Mouse (Mus musculus): ENCODE results near the gene Gucy1b1. TPM values are rescaled to one million over a fixed set of nuclear protein-coding genes. Genes with fewer than 3 reads are reported as not detected.
A peak's percentile ranks its signal among the peaks of the same experiment; 100 is the strongest.

Gene Gucy1b1
- polyA plus RNA-seq, 1 experiment, result not detected

GRCm38 (mm10) chr3:82061402-82062180, 12.9 kb downstream of the Gucy1b1 start:
- Histone ChIP-seq H3K4me2 (ENCODE audit: low read depth) (peak overlapping the region; percentile 49), H3K36me3 (ENCODE audit: control insufficient read depth, insufficient read depth) (no peaks in the 10 kb centered on the region), H3K79me2 (ENCODE audit: control insufficient read depth, insufficient read depth) (no peaks in the 10 kb centered on the region), H3ac (ENCODE audit: control insufficient read depth, insufficient read length) (no peak overlapping the region), H3K27me3 (ENCODE audit: control insufficient read depth, insufficient read depth, insufficient read length) (no peaks in the 10 kb centered on the region), H3K4me3 (no peak overlapping the region)
- TF ChIP-seq MYOD1 (IDR thresholded peaks at IDR 0.05; ENCODE audit: control insufficient read depth in 1 of 3, insufficient read length in 2 of 3, low read depth in 2 of 3), result no peak
- no peak for TF ChIP-seq TCF3 (IDR thresholded peaks at IDR 0.05; ENCODE audit: insufficient read length, low read depth)
- no peak for TF ChIP-seq E2F4 (IDR thresholded peaks at IDR 0.05; ENCODE audit: insufficient read depth)
- no peak for TF ChIP-seq USF1 (IDR thresholded peaks at IDR 0.05; ENCODE audit: low read depth)
- TF ChIP-seq POLR2A (IDR thresholded peaks at IDR 0.05; ENCODE audit: insufficient read length, low read depth), result no peak
- TF ChIP-seq MAX (IDR thresholded peaks at IDR 0.05; ENCODE audit: low read depth), result no peak
- no peak for TF ChIP-seq REST (IDR thresholded peaks at IDR 0.05; ENCODE audit: insufficient read depth, insufficient read length)
- no peak for TF ChIP-seq POLR2AphosphoS2 (IDR thresholded peaks at IDR 0.05; ENCODE audit: insufficient read length, low read depth)
- TF ChIP-seq MYOG (IDR thresholded peaks at IDR 0.05; ENCODE audit: control insufficient read depth in 1 of 3, insufficient read depth in 1 of 3, insufficient read length in 2 of 3, low read depth in 2 of 3), result no peak
- TF ChIP-seq TCF12 (IDR thresholded peaks at IDR 0.05; ENCODE audit: insufficient read depth, poor library complexity, severe bottlenecking), result no peak

GRCm38 (mm10) chr3:82057201-82057600, 17.3 kb downstream of the Gucy1b1 start:
- no peak for TF ChIP-seq TCF3 (IDR thresholded peaks at IDR 0.05; ENCODE audit: insufficient read length, low read depth)
- Histone ChIP-seq H3ac (ENCODE audit: control insufficient read depth, insufficient read length) (no peak overlapping the region), H3K4me3 (no peak overlapping the region), H3K4me2 (ENCODE audit: low read depth) (no peak overlapping the region), H3K36me3 (ENCODE audit: control insufficient read depth, insufficient read depth) (no peaks in the 10 kb centered on the region), H3K79me2 (ENCODE audit: control insufficient read depth, insufficient read depth) (no peaks in the 10 kb centered on the region), H3K27me3 (ENCODE audit: control insufficient read depth, insufficient read depth, insufficient read length) (no peaks in the 10 kb centered on the region)

- Histone ChIP-seq H3ac (ENCODE audit: control insufficient read depth, insufficient read length) (no peak overlapping the region), H3K4me2 (ENCODE audit: low read depth) (no peak overlapping the region), H3K79me2 (ENCODE audit: control insufficient read depth, insufficient read depth) (no peaks in the 10 kb centered on the region), H3K4me3 (no peak overlapping the region), H3K36me3 (ENCODE audit: control insufficient read depth, insufficient read depth) (no peaks in the 10 kb centered on the region), H3K27me3 (ENCODE audit: control insufficient read depth, insufficient read depth, insufficient read length) (no peaks in the 10 kb centered on the region)
- TF ChIP-seq E2F4 (IDR thresholded peaks at IDR 0.05; ENCODE audit: insufficient read depth) (no peak), TCF12 (IDR thresholded peaks at IDR 0.05; ENCODE audit: insufficient read depth, poor library complexity, severe bottlenecking) (no peak)
Measured at GRCm38 (mm10) chr3:82054283-82054974, 20.1 kb downstream of the Gucy1b1 start.

GRCm38 (mm10) chr3:82052029-82052428, 22.5 kb downstream of the Gucy1b1 start:
- no peaks in the 10 kb centered on the region for H3K79me2 ChIP-seq (ENCODE audit: control insufficient read depth, insufficient read depth)
- H3K4me2 ChIP-seq (ENCODE audit: low read depth), result no peak overlapping the region
- H3ac ChIP-seq (ENCODE audit: control insufficient read depth, insufficient read length), result no peak overlapping the region
- H3K27me3 ChIP-seq (ENCODE audit: control insufficient read depth, insufficient read depth, insufficient read length), result no peaks in the 10 kb centered on the region
- TF ChIP-seq CEBPB (IDR thresholded peaks at IDR 0.05; ENCODE audit: insufficient read depth, poor library complexity, severe bottlenecking) (no peak), MYOG (IDR thresholded peaks at IDR 0.05; ENCODE audit: control insufficient read depth in 1 of 3, insufficient read depth in 1 of 3, insufficient read length in 2 of 3, low read depth in 2 of 3) (no peak), TCF12 (IDR thresholded peaks at IDR 0.05; ENCODE audit: insufficient read depth, poor library complexity, severe bottlenecking) (no peak), POLR2AphosphoS2 (IDR thresholded peaks at IDR 0.05; ENCODE audit: insufficient read length, low read depth) (no peak), REST (IDR thresholded peaks at IDR 0.05; ENCODE audit: insufficient read depth, insufficient read length) (no peak), USF1 (IDR thresholded peaks at IDR 0.05; ENCODE audit: low read depth) (no peak), E2F4 (IDR thresholded peaks at IDR 0.05; ENCODE audit: insufficient read depth) (no peak), SRF (IDR thresholded peaks at IDR 0.05; ENCODE audit: control insufficient read depth, insufficient read length, low read depth) (no peak), POLR2A (IDR thresholded peaks at IDR 0.05; ENCODE audit: insufficient read length, low read depth) (no peak), MYOD1 (IDR thresholded peaks at IDR 0.05; ENCODE audit: control insufficient read depth in 1 of 3, insufficient read length in 2 of 3, low read depth in 2 of 3) (no peak), TCF3 (IDR thresholded peaks at IDR 0.05; ENCODE audit: insufficient read length, low read depth) (no peak), MAX (IDR thresholded peaks at IDR 0.05; ENCODE audit: low read depth) (no peak)
- no peak overlapping the region for H3K4me3 ChIP-seq
- no peaks in the 10 kb centered on the region for H3K36me3 ChIP-seq (ENCODE audit: control insufficient read depth, insufficient read depth)

- no peak for TF ChIP-seq E2F4 (IDR thresholded peaks at IDR 0.05; ENCODE audit: insufficient read depth)
- H3K27me3 ChIP-seq (ENCODE audit: control insufficient read depth, insufficient read depth, insufficient read length), result peaks cover 3% of the 10 kb centered on the region
Measured at GRCm38 (mm10) chr3:82051468-82051867, 23.0 kb downstream of the Gucy1b1 start.

More at GRCm38 (mm10) chr3:82051468-82051867, 23.0 kb downstream of the Gucy1b1 start:
- Histone ChIP-seq H3ac (ENCODE audit: control insufficient read depth, insufficient read length) (no peak overlapping the region), H3K79me2 (ENCODE audit: control insufficient read depth, insufficient read depth) (no peaks in the 10 kb centered on the region), H3K36me3 (ENCODE audit: control insufficient read depth, insufficient read depth) (no peaks in the 10 kb centered on the region), H3K4me3 (no peak overlapping the region), H3K4me2 (ENCODE audit: low read depth) (no peak overlapping the region)

All from myocyte (in vitro differentiated cells).